Mouse (Mus musculus): ENCODE results near the gene Zfp638.
"Not testable (repeated sequence)": the region's sequence is repeated elsewhere in the genome, so short reads cannot be mapped to it uniquely, and the experiment has no call there.

The Zfp638 gene

GRCm38 (mm10) chr6:83866954-83867597, at the start of gene Zfp638:
TSS of gene Zfp638 (plus strand) at chr6:83867109.
- DNase-seq (ENCODE audit: low spot score) = peak; percentile 92

DNA sequence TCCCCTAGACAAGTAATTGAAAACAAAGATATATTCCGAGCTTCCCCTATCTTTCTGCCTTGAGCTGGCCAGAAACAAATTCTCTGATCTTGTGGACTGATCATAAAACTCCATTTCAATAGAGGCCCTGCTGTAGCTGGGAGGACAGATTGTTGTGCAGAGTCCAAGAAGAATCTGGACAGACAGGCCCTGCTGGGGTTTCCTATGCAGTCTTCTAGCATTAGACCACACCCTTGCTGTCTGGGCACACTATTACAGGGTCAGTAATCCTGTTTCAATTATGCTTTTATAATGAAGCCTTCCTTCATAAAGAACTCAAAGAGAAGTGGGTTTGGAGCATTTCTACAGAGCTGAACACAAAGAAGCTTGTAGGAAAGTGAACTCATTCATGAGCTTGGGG, 47.9 kb upstream of the Zfp638 start:
- DNase-seq (ENCODE audit: low spot score) = no peak

- DNase-seq (ENCODE audit: low spot score) = no peak
Observed at GRCm38 (mm10) chr6:83820727-83821515, 46.0 kb upstream of the Zfp638 start.

- no peak for DNase-seq (ENCODE audit: low spot score)
Observed at GRCm38 (mm10) chr6:83821856-83822255, 45.1 kb upstream of the Zfp638 start.

- DNase-seq (ENCODE audit: low spot score) = no peak
Observed at GRCm38 (mm10) chr6:83830941-83831605, 35.8 kb upstream of the Zfp638 start.

DNA sequence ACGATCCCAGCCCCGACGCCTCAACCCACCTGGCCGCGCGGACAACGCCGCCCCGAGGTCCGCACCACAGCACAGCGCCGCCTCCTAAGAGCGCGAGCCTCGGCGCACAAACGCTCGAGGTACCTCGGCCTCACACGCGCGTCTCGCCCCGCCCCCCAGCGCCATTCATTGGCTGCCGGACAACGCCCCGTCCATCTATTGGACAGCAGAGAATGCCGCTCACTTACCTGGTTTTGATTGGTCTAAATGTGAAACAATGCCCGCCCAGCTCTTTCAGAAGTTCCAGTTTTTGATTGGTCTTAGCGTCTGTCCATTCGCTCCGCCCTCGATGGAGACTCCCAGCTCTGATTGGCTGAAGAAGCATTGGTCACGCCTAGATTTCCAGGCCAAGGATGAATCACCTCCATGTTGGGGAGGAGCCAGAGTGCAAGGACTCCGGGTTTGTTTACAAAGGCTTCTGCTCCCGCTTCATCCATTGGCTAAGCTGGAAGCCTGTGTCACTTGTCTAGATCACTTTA, 35.2 kb upstream of the Zfp638 start, which contains the start of gene Paip2b:
TSS of gene Paip2b (minus strand) at position 136 of the 518 bp plus-strand sequence.
- peak; percentile 99 for DNase-seq (ENCODE audit: low spot score)

GRCm38 (mm10) chr6:83832393-83832792, 34.5 kb upstream of the Zfp638 start:
- not testable (repeated sequence) for DNase-seq (ENCODE audit: low spot score)

GRCm38 (mm10) chr6:83836826-83837225, 30.1 kb upstream of the Zfp638 start:
- no peak for DNase-seq (ENCODE audit: low spot score)

DNA sequence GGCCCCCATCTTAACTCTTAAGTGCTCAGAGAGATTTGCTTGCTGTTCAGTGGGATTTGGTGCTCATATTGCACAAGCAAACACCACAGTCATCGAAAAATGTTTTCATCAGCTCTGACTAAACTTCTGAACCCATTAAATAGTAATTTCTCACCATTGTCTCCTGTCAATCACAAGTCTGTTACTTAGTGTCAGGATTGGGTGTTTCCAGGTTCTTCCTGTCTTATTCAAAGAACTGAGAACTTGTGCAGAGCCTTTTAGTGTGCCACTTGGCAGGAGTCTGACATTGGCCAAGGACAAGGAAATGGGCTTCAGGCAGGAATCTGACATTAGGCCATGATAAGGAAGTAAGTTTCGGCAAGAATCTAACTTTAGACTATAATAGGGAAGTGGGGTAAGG, 28.9 kb upstream of the Zfp638 start:
- DNase-seq (ENCODE audit: low spot score) = no peak

GRCm38 (mm10) chr6:83840086-83840485, 26.8 kb upstream of the Zfp638 start:
- no peak for DNase-seq (ENCODE audit: low spot score)

GRCm38 (mm10) chr6:83844913-83845312, 22.0 kb upstream of the Zfp638 start:
- DNase-seq (ENCODE audit: low spot score) = no peak

GRCm38 (mm10) chr6:83846141-83846540, 20.8 kb upstream of the Zfp638 start:
- DNase-seq (ENCODE audit: low spot score) = no peak

DNA sequence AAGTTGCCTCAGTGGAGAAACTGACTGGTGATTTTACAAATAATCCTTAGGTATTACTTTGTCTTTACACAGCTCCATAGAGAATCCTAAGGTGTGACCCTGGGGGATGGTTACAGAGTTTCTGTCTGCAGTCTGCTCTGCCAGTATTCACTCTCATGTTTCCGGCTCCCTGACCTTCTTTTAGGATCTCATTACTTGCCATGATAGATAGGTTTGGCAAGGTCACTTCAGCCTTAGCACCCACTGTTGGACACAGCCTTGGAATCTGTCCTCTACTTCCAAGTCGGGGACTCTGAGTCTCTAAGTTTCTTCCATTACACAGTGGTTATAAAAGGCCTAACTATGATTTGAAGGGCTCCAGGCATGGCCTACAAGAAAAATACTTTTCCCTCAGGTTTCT, 17.5 kb upstream of the Zfp638 start:
- DNase-seq (ENCODE audit: low spot score) = no peak

- no peak for DNase-seq (ENCODE audit: low spot score)
Observed at GRCm38 (mm10) chr6:83857476-83857875, 9.4 kb upstream of the Zfp638 start.

GRCm38 (mm10) chr6:83860033-83860432, 6.9 kb upstream of the Zfp638 start:
- DNase-seq (ENCODE audit: low spot score) = no peak

DNA sequence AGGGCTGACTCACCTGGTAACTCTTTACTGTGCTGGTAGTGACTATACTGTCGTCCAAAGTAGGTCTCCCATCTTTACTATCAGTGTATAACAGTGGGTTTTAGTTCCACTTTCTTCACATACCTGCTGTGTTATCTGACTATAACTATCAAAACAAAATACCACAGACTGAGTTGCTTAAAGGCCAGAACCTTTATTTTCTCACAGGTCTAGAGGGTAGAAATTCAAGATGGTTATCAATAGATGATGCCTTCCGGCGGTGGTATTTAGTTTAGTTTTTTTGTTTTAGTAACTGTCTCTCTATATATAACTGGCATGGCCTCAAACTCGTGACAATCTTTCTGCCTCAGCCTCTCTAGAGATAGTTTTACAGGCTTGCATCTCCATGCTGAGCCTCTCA, 3.4 kb upstream of the Zfp638 start:
- DNase-seq (ENCODE audit: low spot score) = no peak

- DNase-seq (ENCODE audit: low spot score) = no peak
Observed at GRCm38 (mm10) chr6:83866423-83866822, 486 bp upstream of the Zfp638 start.

DNA sequence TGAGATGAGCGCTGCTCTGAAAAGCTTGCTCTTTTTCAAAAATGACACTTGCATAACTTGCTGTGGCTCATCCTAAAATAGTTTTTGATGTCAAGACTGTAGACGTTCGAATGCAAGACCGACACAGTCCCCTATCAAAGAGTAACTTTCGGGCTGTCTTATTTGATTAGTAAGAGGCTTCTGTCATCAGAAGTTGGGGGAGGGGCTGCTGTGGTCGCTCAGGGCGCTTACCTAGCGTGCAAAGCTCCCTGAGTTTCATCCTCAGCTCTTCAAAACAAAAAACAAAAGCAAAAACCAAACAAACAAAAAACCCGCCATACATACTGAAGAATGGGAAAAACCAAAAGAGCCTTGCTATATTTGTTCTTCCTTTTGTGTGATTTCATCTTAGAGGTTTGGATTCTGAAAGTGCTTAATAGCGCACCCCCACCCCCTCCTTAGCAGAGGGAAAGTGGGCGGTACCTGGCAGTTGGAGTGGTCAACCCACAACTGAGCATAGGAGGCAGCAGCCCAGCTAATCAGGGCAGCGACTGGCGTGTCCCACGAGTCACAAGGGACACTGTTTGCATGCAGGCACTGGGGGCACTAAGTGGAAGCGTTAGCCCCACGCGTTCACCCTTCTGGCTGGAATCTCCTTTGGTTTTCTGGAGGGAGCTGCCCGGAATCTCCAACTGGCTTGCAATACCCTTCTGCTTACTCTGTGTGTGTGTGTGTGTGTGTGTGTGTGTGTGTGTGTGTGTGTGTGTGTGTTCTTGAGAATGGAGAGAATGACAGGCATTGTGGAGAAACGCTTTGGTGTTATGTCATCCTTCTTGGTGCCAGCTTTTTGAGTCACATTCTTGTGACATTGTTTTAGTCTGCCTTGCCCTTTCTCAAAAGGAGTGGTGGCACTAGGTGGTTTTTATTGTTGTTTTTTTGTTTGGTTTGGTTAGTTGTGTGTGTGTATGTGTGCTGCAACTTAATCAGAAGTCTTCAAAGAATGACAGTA, 983 bp downstream of the Zfp638 start:
- DNase-seq (ENCODE audit: low spot score) = no peak

DNA sequence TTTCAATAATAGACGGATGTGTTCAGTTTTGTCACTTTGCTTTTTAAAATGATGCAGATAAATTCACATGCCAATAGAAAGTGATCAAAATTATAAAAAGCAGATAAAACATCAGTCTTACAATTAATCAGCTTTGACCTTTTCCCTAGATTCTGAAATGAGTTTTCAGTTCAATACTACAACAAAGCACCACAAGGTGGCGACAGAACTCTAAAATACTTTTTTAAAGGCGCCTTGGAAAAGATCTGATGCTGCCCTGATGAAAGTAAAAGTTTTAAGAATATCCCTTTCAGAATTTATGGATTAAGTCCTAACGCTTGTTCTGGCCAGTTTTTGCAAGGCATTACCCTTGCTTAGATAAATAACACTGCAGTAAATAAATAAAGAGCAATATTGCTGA, 12.9 kb downstream of the Zfp638 start:
- peak; percentile 73 for DNase-seq (ENCODE audit: low spot score)

GRCm38 (mm10) chr6:83886789-83887188, 19.9 kb downstream of the Zfp638 start:
- DNase-seq (ENCODE audit: low spot score) = no peak

DNA sequence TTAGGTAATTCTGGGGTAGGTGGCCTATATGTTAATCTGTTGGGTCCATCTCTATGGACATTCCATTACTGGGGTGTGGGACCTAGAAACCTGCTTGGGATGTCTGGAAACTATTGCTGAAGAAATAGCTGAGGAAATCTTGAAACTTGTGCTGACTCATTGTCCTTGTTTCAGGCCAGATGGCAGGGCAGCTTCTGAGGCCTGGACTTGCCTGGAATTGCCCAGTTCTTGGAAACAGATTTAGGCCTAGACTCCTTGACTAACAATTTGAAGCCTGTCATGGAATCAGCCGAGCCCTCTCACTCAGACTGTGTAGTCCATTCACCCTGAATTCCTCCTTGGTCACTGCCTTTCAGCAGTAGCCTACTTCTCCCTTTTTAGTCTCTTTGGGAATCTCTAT, 21.9 kb downstream of the Zfp638 start:
- no peak for DNase-seq (ENCODE audit: low spot score)
